Mouse (Mus musculus): ENCODE data around the gene Arhgef26.

Gene Arhgef26

DNA sequence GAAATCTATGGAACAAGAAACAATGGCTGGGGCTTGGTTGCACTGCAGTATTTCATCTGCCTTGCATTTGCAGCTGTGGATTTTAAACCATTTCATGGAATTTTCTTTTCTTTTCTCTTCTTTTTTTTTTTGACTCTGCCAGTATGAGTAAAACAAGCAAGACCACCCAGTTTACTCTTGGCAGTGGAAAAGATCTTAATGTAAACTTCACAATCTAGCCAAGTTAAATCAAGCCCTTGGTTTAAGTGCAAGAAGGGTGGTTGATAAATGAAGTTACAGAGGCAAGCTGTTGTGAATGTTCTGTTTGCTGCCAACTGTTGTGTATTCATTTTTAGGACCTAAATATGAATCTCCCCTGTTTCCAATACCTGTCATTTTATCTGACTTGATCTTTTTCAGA is 54.5 kb downstream of the Arhgef26 start:
- DNase-seq = no peak

GRCm38 (mm10) chr3:62394284-62394683 is 56.1 kb downstream of the Arhgef26 start:
- no peak for DNase-seq

DNA sequence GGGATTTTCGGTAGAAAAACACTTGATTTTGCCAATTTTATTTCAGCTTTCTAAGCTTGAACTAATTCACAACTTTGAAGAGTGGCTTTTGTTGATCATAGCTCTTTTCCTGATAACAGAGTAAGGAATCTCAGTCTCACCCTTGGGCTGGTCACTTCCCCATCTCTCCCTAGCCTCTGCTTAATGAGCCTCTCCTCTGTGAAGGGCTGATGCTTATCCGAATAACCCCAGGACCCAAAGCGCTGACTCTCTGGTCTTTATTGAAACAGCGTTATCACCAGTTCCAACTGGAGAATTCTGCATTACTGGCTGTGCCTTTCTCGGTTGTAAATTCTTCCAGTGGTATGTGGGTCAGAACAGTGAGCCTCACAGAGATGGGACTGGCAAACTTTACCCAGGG is 57.2 kb downstream of the Arhgef26 start:
- no peak for DNase-seq

DNA sequence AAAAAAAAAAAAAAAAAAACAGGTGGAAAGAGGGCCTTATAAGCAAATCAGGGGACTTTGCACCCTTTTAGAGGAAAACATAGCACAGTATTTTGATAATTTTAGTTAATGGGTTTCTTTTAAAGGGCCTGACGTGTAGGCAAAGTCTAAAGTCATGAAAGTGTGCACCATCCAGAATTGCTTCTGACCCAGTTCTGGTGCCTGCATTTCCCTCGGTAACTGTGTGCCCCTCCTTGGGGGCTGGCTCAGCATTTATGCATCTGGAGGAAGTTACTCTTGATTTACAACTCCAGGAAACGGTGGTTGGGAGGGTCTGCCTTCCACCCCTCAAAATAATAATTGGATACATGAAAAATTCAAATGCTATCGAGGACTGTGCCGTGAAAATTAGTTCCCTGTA is 58.0 kb downstream of the Arhgef26 start:
- no peak for DNase-seq

DNA sequence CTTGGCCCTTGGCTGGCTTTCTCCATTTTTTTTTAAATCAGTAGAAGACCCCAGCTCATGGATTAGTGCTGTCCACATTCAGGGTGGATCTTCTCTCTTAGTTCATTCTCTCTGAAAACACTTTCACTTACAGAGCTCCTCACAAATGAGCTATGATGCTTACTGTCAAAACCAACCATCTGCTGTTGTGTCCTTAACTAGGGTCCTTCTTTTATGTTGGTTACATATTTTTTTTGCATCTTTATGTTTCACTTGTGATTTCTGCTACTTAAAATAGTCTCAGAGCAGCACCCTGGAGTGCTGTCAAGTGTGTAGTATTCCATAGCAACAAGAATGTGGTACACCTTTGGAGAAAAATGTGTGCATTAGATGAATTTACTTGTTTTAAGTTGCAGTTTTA is 60.0 kb downstream of the Arhgef26 start:
- no peak for DNase-seq

GRCm38 (mm10) chr3:62399826-62400746 is 61.9 kb downstream of the Arhgef26 start:
- no peak for DNase-seq

DNA sequence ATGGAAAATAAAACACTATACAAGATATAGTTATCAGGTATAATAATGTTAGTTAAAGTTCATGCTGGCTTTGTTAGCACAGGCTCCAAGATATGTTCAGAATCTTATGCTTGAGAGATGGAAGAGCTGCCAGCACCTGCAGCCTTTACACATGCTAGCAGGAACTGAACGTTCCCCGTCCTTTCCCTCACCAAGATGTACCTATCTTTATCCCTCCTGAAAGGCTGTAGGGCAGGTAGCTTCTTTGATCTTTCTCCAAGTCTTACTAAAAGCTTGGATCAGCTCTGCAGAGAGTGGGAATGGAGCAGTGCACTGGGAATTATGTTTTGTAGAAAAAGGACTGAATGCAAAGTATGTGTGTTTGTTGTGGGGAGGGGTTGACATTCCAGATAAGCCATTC is 64.3 kb downstream of the Arhgef26 start:
- DNase-seq = no peak

- DNase-seq = no peak
Measured at GRCm38 (mm10) chr3:62404477-62405246, 66.5 kb downstream of the Arhgef26 start.

DNA sequence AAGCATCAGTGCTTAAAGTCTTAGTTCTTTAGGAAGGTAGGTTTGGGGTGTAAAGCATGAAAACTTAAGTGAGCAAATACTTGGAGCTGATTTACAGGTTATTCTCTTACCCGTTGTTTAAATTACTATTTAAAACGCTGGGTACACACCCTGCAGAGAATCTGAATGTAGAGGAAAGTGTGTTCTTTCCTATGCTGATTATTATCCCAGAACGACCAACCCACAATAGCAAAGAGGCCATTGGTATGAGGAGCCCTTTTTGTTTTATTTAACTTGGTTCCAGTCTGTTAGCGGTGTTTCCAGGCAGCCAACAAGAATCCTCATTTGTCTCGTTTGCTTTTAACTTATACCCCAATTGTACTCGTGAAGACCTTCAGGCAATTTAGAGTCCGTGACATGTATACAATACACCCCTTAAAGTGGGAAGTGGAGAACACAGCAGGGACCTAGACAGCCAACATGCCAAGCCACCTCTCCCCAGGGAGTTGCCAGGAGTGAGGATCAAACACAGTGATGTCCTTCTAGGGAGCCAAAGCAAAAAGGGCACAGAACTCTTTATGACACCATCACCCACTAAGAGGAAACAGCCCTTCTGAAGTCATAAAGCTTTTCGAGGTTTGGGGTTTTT is 71.5 kb downstream of the Arhgef26 start:
- DNase-seq = no peak

GRCm38 (mm10) chr3:62410491-62410890 is 72.3 kb downstream of the Arhgef26 start:
- DNase-seq = no peak

DNA sequence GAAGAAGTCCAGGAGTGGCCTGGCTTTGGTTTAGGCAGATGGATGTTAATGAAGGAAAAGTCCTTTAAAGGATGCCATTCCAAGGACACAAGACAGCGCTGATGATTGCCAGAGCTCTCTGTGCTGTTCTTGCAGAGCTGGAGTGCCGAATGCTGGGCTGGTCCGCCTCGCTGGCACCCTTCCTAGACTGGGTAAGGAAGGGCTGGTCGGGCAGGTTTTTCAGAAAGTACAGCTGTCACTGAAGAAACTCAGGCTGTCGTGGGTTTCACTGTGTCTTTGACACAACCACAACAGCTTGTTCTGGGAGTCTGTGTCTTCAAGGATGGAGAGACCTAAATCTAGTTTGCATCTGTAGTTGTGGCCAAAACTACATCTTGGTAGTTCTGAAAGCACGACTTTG is 74.6 kb downstream of the Arhgef26 start:
- DNase-seq = peak; percentile 11 to 37

DNA sequence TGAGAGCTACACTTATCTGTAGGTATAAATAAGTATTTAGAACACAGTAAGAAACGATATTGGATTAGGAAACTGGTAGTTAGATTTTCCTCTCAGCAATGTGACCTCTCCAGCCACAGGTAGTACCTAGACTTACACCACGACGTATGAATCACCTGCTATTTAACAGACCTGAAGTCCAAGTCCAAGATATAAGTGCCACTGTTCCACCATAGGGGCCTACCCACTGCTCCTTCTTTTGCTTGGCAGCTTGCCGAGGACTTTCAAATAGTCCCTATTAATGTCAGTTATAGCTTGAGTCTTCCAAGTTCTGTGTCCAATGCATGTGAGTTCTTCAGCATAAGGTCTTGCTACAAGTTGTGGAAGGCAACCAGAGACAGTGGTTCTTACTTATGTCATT is 76.8 kb downstream of the Arhgef26 start:
- no peak for DNase-seq

- no peak for DNase-seq
Measured at GRCm38 (mm10) chr3:62417458-62417857, 79.3 kb downstream of the Arhgef26 start.

DNA sequence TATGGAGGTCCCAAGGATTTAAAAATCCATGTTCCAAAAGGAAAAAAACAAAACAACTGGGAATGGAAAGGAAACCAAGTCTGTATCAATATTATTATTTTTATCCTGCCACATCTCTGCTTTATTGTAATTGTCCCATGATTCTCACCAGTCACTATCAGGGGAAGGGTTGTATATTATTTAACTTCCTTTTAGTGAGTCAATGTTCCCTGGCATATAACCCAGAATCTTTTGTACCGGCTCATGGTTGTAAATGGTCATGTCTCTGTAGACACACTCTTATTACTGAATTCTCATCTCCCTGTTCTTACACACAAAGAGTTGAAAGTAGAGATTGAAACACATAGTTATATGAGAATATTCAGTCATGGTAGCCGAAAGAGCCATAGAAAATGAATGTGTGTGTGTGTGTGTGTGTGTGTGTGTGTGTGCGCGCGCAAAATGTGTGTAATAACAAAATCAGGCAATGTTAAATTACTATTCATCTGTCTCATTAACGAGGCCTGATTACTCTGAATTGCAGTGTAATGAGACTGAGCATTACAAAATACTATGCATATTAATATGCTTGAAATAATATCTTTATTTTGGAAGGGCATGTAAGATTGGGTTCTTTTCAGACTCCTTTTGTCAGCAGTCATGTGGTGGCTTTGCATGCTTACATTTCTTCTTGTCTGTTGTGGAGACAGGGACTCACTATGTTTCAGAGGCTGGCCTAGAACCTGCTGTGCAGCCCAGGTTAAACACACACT is 80.4 kb downstream of the Arhgef26 start:
- DNase-seq = no peak

- DNase-seq = no peak
Measured at GRCm38 (mm10) chr3:62433675-62434074, 95.5 kb downstream of the Arhgef26 start.

- DNase-seq = no peak
Measured at GRCm38 (mm10) chr3:62435923-62436322, 97.8 kb downstream of the Arhgef26 start.

DNA sequence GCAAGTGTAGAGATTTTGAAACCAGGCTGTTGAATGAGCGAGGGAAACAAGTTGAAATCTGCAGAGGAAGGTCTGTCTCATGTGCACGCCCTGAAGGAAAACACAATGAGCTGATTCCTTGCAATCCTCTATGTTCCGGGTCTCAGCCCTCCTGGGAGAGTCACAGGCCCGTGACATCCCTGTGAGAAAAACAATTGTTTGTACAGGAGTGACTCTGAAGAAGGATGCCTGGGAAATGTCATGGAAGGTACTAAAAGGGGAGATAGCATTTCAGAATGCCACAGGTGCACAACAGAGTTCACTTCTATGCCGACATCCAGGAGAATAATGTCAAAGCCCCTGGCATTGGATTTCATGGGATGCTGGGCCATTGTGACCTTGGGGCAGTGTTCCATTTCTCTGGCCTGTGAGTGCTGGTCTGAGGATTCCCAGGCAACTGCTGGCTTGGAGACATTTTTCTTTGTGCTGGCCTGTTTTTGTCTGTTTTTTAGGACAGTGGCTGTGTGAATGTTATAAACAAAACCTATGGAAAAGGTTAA is 102.4 kb downstream of the Arhgef26 start:
- DNase-seq = no peak

DNA sequence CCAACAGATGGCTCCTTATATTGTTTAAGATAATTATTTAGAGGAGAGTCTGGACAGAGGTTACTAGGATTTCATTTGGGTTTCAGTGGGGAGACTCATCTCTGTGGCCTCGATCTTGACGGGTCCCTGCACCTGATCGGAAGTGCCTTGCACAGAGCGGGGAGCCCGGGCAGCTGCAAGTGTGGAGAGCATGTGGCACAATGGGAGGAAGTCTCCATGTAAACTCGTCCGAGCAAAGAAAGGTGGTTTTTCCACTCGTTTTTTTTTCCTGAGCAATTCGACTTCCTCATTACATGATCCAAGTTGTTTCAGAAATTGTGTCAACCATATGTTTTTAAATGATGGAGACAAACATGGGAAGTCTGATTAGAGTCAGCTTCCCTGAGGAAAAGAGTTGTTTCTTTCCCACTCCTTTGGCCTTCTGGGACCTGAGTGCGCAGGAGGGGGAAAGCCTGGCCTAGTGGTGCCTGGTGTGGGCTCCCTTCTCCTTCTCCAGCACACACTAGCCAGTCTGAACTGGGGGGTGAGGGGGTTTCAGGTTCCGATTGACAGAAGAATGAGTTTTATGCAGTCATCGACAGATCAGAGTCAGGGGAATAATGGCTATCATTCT is 105.5 kb downstream of the Arhgef26 start:
- DNase-seq = no peak

- DNase-seq = no peak
Measured at GRCm38 (mm10) chr3:62446271-62446670, 108.1 kb downstream of the Arhgef26 start.

- DNase-seq = no peak
Measured at GRCm38 (mm10) chr3:62447151-62447550, 109.0 kb downstream of the Arhgef26 start.

- DNase-seq = no peak
Measured at GRCm38 (mm10) chr3:62449871-62450496, 111.8 kb downstream of the Arhgef26 start.

- no peak for DNase-seq
Measured at GRCm38 (mm10) chr3:62452961-62453360, 114.8 kb downstream of the Arhgef26 start.

Data from cerebellum, postnatal 25 days (tissue).